Mouse (Mus musculus) thymus, adult 2 months (tissue): ENCODE results near the gene Smc3.

Source experiments
- CTCF ChIP-seq: fragments of 200-500 bp; IDR thresholded peaks from 2 replicates; pipeline ENCODE4 v1.5.1; 2012; ENCODE audit warnings: mild to moderate bottlenecking, control low read depth, low read length, moderate library complexity, borderline replicate concordance; ENCODE audit not compliant: control insufficient read depth, poor library complexity, insufficient read depth; ENCODE audit errors: extremely low read depth
- POLR2A ChIP-seq: fragments of 200-500 bp; IDR thresholded peaks from 2 replicates; pipeline ENCODE4 v1.6.1; 2012; ENCODE audit warnings: mild to moderate bottlenecking, low read length, control low read depth, moderate library complexity; ENCODE audit not compliant: control insufficient read depth, poor library complexity, insufficient read depth; ENCODE audit errors: extremely low read depth

DNA sequence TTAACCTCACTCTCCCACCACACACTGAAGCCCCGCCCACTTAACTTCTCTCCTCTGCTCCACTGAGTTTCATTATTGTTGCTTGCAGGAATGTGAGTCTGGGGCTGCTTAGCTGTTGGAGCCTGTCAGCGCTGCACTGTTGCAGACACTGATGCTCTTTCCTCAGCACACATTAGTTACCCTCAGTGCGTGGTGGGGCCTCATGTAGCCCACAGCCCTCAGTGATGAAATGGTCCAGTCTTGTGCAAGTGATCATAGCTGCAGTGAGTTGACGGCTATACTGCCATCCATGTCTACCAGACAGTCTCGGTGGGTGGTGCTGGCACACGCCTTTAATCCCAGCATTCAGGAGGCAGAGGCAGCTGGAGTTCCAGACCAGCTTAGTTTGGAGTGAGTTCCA, 8.7 kb downstream of the Smc3 start:
- no peak for TF ChIP-seq CTCF
- no peak for TF ChIP-seq POLR2A
